Mouse (Mus musculus) embryonic stem cell, embryonic (primary cell): ENCODE measurements around the gene Speer4e.
"Not testable (repeated sequence)": the region's sequence is repeated elsewhere in the genome, so short reads cannot be mapped to it uniquely, and the experiment has no call there.

Experiments
- CTCF ChIA-PET, 4 experiments: fragments of 300-600 bp in 2 of 4; fragments of 350-600 bp in 2 of 4; sonication (Branson Sonifier 250); formaldehyde crosslinking; loops; one replicate each; lab custom pipeline; 2022; ENCODE audit warnings: inconsistent platforms in 2 of 4; lab: Charles Lee
- POLR2A ChIA-PET, 4 experiments: fragments of 300-600 bp in 2 of 4; fragments of 350-600 bp in 2 of 4; sonication (Branson Sonifier 250); formaldehyde crosslinking; loops; one replicate each; lab custom pipeline; 2022; ENCODE audit warnings: antibody characterized with exemption in 4 of 4, inconsistent platforms in 1 of 4; lab: Charles Lee

Speer4e gene

DNA sequence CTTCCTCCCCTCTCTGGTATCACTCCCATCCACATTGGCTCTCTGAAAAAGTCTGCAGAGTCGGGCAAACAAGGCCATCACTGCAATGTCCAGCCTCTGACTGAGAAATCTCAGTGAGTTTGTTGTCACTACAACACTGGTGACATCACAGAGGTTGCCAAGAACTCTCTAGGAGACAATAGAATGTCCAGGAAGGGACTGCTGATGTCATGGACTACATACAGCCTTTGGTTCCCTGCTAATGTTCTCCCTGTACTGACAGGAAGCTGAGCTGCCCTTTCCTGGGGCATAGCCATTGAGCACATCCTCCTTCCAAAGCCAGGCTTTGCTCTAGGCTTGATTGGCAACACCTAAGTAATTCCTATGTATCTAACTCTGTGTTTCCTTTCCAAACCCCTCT is at the start of gene Speer4e:
Speer4e (minus strand) TSS at position 101 of the 400 bp plus-strand sequence.
- CTCF ChIA-PET, POLR2A ChIA-PET: not testable (repeated sequence)

GRCm38 (mm10) chr5:14986649-14987387 is 48.6 kb upstream of the Speer4e start:
- POLR2A ChIA-PET, CTCF ChIA-PET: not testable (repeated sequence)

DNA sequence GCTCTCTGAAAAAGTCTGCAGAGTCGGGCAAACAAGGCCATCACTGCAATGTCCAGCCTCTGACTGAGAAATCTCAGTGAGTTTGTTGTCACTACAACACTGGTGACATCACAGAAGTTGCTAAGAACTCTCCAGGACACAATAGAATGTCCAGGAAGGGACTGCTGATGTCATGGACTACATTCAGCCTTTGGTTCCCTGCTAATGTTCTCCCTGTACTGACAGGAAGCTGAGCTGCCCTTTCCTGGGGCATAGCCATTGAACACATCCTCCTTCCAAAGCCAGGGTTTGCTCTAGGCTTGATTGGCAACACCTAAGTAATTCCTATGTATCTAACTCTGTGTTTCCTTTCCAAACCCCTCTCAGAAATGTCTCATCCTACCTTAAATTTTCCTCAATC is 40.6 kb upstream of the Speer4e start, which contains the start of gene Gm10354:
Gm10354 (minus strand) TSS at position 101 of the 400 bp plus-strand sequence.
- POLR2A ChIA-PET, CTCF ChIA-PET: not testable (repeated sequence)

DNA sequence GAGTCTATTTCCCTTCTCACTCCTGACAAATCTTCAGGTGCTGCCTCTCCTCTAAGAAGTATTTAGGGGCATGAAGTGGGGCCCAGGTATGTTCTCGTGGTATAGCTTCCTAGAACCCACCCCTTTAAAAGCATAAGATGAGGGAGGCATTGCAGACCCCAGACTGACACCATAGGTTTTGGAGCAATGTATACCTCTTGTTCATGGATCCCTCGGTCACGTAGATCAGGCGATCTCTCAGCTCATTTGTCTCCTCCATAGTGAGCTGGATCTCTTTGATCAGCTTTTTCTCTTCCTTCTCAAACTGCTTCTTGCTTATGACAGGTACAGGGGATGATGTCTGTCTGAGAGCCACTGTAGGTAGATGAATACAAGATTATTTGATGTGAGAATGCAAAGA is 39.1 kb upstream of the Speer4e start:
- CTCF ChIA-PET, POLR2A ChIA-PET: not testable (repeated sequence)

- POLR2A ChIA-PET, CTCF ChIA-PET: not testable (repeated sequence)
Measured at GRCm38 (mm10) chr5:14975294-14975693, 37.1 kb upstream of the Speer4e start.

GRCm38 (mm10) chr5:14972841-14973240 is 34.6 kb upstream of the Speer4e start:
- POLR2A ChIA-PET, CTCF ChIA-PET: not testable (repeated sequence)

DNA sequence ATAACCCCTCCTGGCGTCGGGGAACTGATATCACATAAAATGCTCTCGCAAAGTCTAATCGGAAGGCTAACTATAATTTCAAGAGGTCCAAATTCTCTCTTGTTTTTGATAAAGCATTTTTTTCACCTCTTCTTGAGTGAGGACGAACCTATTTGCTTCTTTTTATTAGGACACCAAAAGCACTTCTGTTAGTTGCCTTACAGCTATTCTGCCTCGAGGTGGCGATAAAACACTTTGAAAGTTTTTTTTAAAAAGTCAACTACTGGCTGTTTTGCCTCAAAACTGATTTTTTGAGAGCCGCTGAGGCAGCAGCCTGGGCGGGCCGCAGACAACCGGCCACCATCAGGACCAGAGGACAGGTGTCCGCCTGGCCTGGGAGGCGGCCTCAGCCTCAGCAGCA is 25.6 kb upstream of the Speer4e start:
- POLR2A ChIA-PET, CTCF ChIA-PET: not testable (repeated sequence)

DNA sequence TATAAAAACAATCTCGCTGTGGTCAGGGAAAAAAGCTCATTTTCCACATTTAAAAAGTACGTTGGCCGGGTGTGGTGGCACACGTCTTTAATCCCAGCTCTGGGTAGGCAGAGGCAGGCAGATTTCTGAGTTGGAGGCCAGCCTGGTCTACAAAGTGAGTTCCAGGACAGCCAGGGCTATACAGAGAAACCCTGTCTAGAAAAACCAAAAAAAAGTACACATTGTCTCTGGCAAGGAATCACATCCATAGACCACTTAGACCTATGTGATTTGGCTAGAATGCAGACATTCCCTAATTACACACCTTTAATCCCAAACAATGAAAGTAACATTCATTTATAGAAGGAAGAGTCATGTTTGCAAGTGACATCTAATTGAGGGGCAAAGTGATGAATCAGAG is 23.3 kb upstream of the Speer4e start:
- POLR2A ChIA-PET, CTCF ChIA-PET: not testable (repeated sequence)

GRCm38 (mm10) chr5:14955928-14956706 is 17.9 kb upstream of the Speer4e start:
- CTCF ChIA-PET, POLR2A ChIA-PET: not testable (repeated sequence)

- POLR2A ChIA-PET, CTCF ChIA-PET: not testable (repeated sequence)
Measured at GRCm38 (mm10) chr5:14953587-14953986, 15.4 kb upstream of the Speer4e start.

- POLR2A ChIA-PET, CTCF ChIA-PET: not testable (repeated sequence)
Measured at GRCm38 (mm10) chr5:14952749-14953148, 14.5 kb upstream of the Speer4e start.

DNA sequence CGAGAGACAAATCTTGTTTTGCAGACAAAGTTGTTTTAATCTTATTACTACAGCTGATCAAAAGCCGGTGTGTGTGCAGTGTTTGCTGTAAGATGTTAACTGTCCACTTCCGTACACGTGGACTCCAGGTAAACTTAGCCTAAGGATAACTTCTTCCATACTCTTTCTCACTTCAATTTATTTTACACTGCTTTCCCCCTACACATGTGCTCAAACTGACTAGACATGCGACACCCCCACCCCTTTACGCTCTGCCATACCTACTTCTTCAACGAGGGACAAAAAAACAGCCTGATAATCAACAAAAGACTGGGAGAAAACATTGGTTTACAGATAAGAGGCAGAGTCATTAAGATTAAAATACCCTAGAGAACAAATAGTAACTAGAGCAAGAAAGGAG is 13.6 kb upstream of the Speer4e start:
- CTCF ChIA-PET: interaction anchor here in 1 of 4 experiments (0.7 kb wide), 1 partner anchor 556 kb away, joined by 3 read pairs; no protein-coding TSS in a partner anchor
- POLR2A ChIA-PET: not testable (repeated sequence)

DNA sequence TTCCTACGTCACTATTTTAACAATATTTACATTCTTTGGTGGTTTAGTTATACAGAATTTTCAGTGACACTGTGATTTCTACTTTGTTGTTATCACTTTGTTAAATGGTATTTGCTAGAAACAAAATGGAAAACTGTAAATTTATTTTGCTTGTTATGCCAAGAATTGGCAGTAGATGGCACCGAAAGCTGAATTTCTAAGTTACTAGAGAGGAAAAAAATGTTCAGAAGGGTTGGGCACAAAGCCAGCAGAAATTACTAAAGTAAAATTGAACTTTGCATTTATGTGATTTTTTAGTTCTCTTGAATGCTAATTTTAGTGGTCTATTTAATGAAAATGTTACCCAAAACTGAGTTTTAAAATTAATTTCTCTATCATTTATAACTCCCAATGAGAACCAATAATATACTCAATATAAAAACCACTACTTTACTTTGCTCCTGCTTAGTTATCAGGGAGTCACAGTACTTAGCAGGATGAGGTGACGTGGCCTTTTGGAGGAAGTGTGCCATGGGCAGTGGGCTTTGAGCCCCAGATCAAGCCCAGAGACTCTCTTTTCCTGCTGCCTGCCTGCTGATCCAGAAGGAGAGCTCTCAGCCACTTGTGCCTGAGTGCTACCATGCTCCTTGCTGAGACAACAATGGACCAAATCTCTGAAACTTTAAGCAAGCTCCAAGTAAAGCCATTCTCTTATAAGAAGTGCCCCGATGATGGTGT is 9.4 kb upstream of the Speer4e start:
- POLR2A ChIA-PET, CTCF ChIA-PET: not testable (repeated sequence)

DNA sequence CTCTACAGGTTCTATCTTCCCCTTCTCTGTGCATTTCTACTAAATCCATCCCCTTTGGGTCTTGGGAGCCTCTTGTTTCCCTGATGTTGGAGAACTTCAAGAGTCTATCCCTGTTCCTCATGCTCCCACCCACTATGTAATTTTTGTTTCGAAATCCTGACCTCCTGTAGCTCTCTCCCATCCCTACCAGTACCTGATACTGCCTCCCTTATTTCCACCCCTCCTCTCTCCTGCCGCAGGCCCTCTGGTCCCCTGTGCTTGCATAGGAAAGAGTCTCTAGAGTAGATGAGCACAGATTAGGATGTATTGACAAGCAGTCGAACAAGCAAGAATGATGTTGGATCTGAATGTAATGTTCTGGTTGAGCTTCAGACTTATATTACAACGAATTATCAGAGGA is 7.3 kb upstream of the Speer4e start:
- CTCF ChIA-PET, POLR2A ChIA-PET: not testable (repeated sequence)

DNA sequence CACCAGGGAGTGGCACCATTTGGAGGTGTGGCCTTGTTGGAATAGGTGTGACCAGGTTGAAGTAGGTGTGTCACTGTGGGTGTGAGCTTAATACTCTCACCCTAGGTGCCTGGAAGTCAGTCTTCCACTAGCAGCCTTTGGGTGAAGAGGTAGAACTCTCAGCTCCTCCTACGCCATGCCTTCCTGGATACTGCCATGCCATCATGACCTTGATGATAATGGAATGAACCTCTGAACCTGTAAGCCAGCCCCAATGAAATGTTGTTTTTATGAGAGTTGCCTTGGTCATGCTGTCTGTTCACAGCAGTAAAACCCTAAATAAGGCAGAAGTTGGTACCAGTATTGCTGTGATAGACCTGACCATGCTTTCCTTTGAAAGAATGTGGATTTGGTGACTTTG is 2.8 kb upstream of the Speer4e start:
- CTCF ChIA-PET, POLR2A ChIA-PET: not testable (repeated sequence)

GRCm38 (mm10) chr5:14933721-14934120 is 4.5 kb downstream of the Speer4e start:
- POLR2A ChIA-PET, CTCF ChIA-PET: not testable (repeated sequence)

GRCm38 (mm10) chr5:14927047-14927446 is 11.2 kb downstream of the Speer4e start:
- CTCF ChIA-PET, POLR2A ChIA-PET: not testable (repeated sequence)

DNA sequence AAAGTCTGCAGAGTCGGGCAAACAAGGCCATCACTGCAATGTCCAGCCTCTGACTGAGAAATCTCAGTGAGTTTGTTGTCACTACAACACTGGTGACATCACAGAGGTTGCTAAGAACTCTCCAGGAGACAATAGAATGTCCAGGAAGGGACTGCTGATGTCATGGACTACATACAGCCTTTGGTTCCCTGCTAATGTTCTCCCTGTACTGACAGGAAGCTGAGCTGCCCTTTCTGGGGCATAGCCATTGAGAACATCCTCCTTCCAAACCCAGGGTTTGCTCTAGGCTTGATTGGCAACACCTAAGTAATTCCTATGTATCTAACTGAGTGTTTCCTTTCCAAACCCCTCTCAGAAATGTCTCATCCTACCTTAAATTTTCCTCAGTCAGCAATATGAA is 23.4 kb downstream of the Speer4e start, which contains the start of gene Gm9758:
Gm9758 (minus strand) TSS at position 101 of the 400 bp plus-strand sequence.
- CTCF ChIA-PET: not testable (repeated sequence)

GRCm38 (mm10) chr5:14914361-14914760 is 23.9 kb downstream of the Speer4e start:
- POLR2A ChIA-PET, CTCF ChIA-PET: not testable (repeated sequence)

More for the DNA sequence above, 23.4 kb downstream of the Speer4e start, which contains the start of gene Gm9758:
- POLR2A ChIA-PET: not testable (repeated sequence)

- CTCF ChIA-PET: interaction anchor here in 1 of 4 experiments (0.6 to 0.7 kb wide), 2 partner anchors 1153 to 1636 kb away, joined by 3 to 6 read pairs; no protein-coding TSS in a partner anchor
- POLR2A ChIA-PET: not testable (repeated sequence)
Measured at GRCm38 (mm10) chr5:14903539-14903938, 34.7 kb downstream of the Speer4e start.
